Mouse (Mus musculus) midbrain, postnatal 0 days (tissue): ENCODE data around the gene Tenm2. TPM values are rescaled to one million over a fixed set of nuclear protein-coding genes. Genes with fewer than 3 reads are reported as not detected.

Experiments used
- ATAC-seq: fragments of 200-750 bp; cut with Nextera tagmentation; 2 replicates; pipeline ENCODE4 v1.8.0; 2017; ENCODE audit warnings: moderate number of reproducible peaks, mild to moderate bottlenecking, moderate TSS enrichment, moderate library complexity; ENCODE audit not compliant: low FRiP score
- DNase-seq: peaks from one replicate; pipeline ENCODE4 v3.0.0-alpha.2; 2015; ENCODE audit warnings: low spot score
- H3K27ac ChIP-seq: fragments of 300-500 bp; sonication (generic); 2 replicates; pipeline ENCODE4 v1.5.1; 2014; ENCODE audit warnings: low read depth, mild to moderate bottlenecking, low read length, mixed read lengths
- H3K27me3 ChIP-seq: fragments of 300-500 bp; sonication (generic); 2 replicates; pipeline ENCODE4 v1.6.1; 2014; ENCODE audit warnings: low read length, control low read depth, mixed read lengths; ENCODE audit not compliant: insufficient read depth
- H3K36me3 ChIP-seq: fragments of 300-500 bp; sonication (generic); 2 replicates; pipeline ENCODE4 v1.6.1; 2014; ENCODE audit warnings: low read length, control low read depth, mixed read lengths; ENCODE audit not compliant: insufficient read depth
- H3K4me1 ChIP-seq: fragments of 300-500 bp; sonication (generic); 2 replicates; pipeline ENCODE4 v1.6.1; 2014; ENCODE audit warnings: mild to moderate bottlenecking, control low read depth, antibody characterized with exemption, low read length, mixed read lengths; ENCODE audit not compliant: insufficient read depth
- H3K4me2 ChIP-seq: fragments of 300-500 bp; sonication (generic); 2 replicates; pipeline ENCODE4 v1.6.1; 2014; ENCODE audit warnings: low read depth, mild to moderate bottlenecking, low read length, mixed read lengths; ENCODE audit not compliant: poor library complexity, severe bottlenecking
- H3K4me3 ChIP-seq: fragments of 300-500 bp; sonication (generic); 2 replicates; pipeline ENCODE4 v1.5.1; 2014; ENCODE audit warnings: low read depth, mild to moderate bottlenecking, low read length, moderate library complexity
- H3K9ac ChIP-seq: fragments of 300-500 bp; sonication (generic); replicated peaks from 2 replicates; pipeline ENCODE4 v1.6.1; 2014; ENCODE audit warnings: mild to moderate bottlenecking, low read length, moderate library complexity, mixed read lengths; ENCODE audit not compliant: poor library complexity, severe bottlenecking
- H3K9me3 ChIP-seq: fragments of 300-500 bp; sonication (generic); 2 replicates; pipeline ENCODE4 v1.6.1; 2016; ENCODE audit warnings: low read length, control low read depth
- CTCF ChIP-seq: IDR thresholded peaks from 2 replicates; pipeline ENCODE4 v1.5.1; 2016; ENCODE audit warnings: antibody characterized with exemption, mild to moderate bottlenecking
- WGBS: fragments of 180-500 bp; shearing (Covaris S2); extraction: QIAGEN DNeasy Blood & Tissue Kit; methylation state at CpG from one replicate; pipeline ENCODE4 v1.1.7; 2014; 5-methylcytosine and 5-hydroxymethylcytosine counted together
- polyA plus RNA-seq: library from polyadenylated mRNA; unstranded; fragments of >200 nt; fragmentation: Nextera tagmentation; extraction: Ambion mirVana; gene quantifications from 2 replicates; pipeline ENCODE4 v1.2.1, GENCODE M21; 2015
- total RNA-seq: library from RNA; depleted of rRNA; stranded (reverse); fragments of >200 nt; gene quantifications from 2 replicates; pipeline ENCODE4 v1.2.3, GENCODE M21; 2014

Gene Tenm2
- total and polyA plus RNA-seq, 2 experiments from 2014 or later, result 62.6 to 138 TPM

DNA sequence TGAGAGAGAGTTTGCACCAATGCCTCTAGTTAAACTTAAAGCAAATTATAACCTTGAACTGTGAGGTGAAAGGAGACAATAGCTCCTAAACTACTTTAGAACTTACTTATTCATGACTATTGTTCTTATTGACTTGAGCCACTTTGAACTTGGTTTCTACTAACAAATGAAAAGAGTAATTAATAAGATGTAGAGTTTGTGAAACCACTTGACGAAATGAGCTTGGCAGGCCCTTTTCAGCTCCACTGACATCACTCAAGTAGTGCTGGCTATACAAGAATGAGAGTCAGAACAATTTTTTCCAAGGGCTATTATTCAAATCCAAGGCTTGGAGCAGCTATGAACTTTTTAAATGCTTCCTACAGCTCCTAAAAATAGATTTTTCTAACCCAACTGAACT, 643.3 kb downstream of the Tenm2 start:
- Histone ChIP-seq H3K4me3 (no peak overlapping the region), H3K36me3 (no peaks in the 10 kb centered on the region), H3K27me3 (no peaks in the 10 kb centered on the region), H3K4me1 (peaks cover 4% of the 10 kb centered on the region; the same call in 1 of the 2 replicates), H3K9ac (no peak overlapping the region), H3K4me2 (no peak overlapping the region), H3K9me3 (no peaks in the 10 kb centered on the region), H3K27ac (no peak overlapping the region)
- no peak for TF ChIP-seq CTCF
- 40% methylated on average over 1 of the region's 1 CpGs for WGBS
- ATAC-seq (no peak), DNase-seq (no peak)

DNA sequence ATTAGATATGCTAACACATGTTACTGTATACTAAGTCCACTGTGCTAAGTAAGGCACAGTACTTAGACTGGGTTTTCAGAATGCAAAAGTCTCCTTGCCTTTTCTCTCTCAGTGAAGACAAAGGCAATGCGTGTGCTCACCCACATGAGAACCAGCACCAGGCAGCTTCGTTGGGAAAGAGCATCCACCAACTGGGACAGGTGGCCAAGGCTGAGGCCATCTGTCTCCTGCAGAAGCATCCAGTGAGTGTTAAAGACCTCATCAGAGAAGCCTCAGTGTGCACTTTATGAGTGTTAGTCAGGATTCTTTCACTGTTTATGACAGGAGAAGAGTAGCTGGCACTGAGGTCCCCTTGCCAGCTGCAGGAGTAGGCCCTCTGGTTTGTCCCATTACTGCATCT, 669.6 kb downstream of the Tenm2 start:
- TF ChIP-seq CTCF, result no peak
- Histone ChIP-seq H3K9me3 (no peaks in the 10 kb centered on the region), H3K27me3 (no peaks in the 10 kb centered on the region), H3K4me3 (no peak overlapping the region), H3K4me2 (no peak overlapping the region), H3K36me3 (no peaks in the 10 kb centered on the region), H3K9ac (no peak overlapping the region), H3K4me1 (no peaks in the 10 kb centered on the region), H3K27ac (no peak overlapping the region; the same call in 1 of the 2 replicates)
- 72% methylated on average over 2 of the region's 2 CpGs for WGBS
- ATAC-seq (no peak), DNase-seq (peak; percentile 49)

- DNase-seq (no peak), ATAC-seq (no peak)
- Histone ChIP-seq H3K27me3 (no peaks in the 10 kb centered on the region), H3K9me3 (no peaks in the 10 kb centered on the region), H3K36me3 (no peaks in the 10 kb centered on the region), H3K4me3 (no peak overlapping the region), H3K4me2 (no peak overlapping the region), H3K27ac (no peak overlapping the region), H3K4me1 (no peaks in the 10 kb centered on the region), H3K9ac (no peak overlapping the region)
- WGBS, result 67% methylated on average over 3 of the region's 3 CpGs
- TF ChIP-seq CTCF, result no peak
Observed at GRCm38 (mm10) chr11:36562851-36563250, 672.9 kb downstream of the Tenm2 start.

DNA sequence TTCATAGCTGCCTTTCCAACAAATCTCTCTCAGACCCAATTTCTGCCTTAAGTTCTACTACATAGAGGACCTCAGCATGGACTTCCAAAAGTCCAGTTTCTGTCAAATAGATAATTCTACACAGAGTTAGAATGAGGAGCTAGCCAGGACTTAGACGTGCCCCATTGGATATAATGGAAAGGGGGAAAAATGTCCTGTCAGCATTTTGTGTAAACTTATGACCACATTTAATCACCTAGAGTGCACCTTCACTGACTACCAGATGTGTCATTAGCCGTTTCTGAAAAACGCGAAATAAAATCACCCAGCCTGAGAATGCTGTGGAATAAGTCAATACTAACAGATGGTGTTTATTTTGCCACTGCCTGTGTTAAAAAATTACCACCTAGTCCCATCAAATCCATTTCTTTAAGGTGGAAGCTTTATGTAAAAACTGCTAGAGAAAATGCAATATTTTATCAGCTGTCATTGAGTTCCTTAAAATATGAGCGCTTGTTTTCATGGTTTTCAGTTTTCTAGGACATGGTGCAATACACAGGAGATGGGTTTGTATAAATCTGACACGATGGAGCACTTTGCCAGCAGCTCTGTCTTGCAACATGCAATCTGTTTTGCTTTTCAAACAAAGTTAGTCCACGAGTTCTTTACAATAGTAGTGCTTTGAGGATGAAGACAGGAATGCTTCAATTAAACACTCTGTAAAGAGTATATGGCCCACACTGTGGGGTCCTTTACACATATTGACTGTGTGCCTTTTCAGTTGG, 674.8 kb downstream of the Tenm2 start:
- ATAC-seq (no peak), DNase-seq (no peak)
- no peaks in the 10 kb centered on the region for H3K36me3 ChIP-seq
- H3K4me1 ChIP-seq, result no peaks in the 10 kb centered on the region
- no peak overlapping the region for H3K27ac ChIP-seq
- H3K4me2 ChIP-seq, result no peak overlapping the region
- no peak overlapping the region for H3K9ac ChIP-seq
- no peaks in the 10 kb centered on the region for H3K27me3 ChIP-seq
- H3K4me3 ChIP-seq, result no peak overlapping the region
- 76% methylated on average over 7 of the region's 7 CpGs for WGBS
- H3K9me3 ChIP-seq, result no peaks in the 10 kb centered on the region
- TF ChIP-seq CTCF, result no peak

DNA sequence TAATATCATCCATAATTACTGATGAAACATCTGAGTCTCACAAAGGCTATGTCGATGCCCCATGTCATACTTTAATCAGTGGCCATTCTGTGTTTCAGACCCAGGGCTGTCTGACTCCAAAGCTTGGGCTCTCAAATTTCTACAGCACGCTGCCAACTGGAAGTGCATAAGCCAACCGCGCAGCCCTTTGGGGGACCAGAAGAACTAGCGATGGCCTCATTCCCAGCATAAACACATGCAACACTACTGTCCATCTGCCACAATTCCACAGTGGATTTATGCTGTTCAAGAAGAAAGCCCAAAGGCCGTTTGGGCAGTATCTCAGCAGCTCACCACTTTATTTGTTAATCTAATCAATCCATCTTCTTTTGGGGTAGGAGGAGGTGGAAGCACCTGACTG, 678.4 kb downstream of the Tenm2 start:
- H3K36me3 ChIP-seq, result no peaks in the 10 kb centered on the region
- no peak for TF ChIP-seq CTCF
- no peak overlapping the region for H3K27ac ChIP-seq
- H3K9ac ChIP-seq, result no peak overlapping the region
- WGBS, result 85% methylated on average over 6 of the region's 6 CpGs
- no peak for ATAC-seq
- no peaks in the 10 kb centered on the region for H3K27me3 ChIP-seq
- H3K9me3 ChIP-seq, result no peaks in the 10 kb centered on the region
- H3K4me1 ChIP-seq, result no peaks in the 10 kb centered on the region
- no peak overlapping the region for H3K4me2 ChIP-seq
- DNase-seq, result peak; percentile 70
- H3K4me3 ChIP-seq, result no peak overlapping the region

DNA sequence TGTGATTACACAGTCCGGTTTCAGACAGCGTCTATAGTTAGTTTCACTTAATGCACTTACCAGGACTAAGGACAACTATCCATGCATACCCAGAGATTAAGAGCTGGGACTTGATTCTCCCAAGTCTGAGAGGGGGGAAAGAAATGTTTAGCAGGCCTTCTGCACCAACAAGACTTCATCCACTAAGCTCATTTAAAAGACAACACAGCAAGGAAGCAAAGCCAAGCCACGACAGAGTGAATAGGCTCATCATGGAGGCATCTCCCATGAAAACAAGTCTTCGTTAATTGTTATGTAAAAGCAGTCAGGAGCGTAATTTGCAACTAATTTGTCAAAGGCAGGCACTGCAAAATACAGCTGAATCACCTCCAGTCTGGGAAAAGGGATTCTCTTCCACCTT, 682.5 kb downstream of the Tenm2 start:
- Histone ChIP-seq H3K9ac (no peak overlapping the region), H3K4me1 (no peaks in the 10 kb centered on the region), H3K9me3 (no peaks in the 10 kb centered on the region), H3K36me3 (no peaks in the 10 kb centered on the region), H3K27me3 (no peaks in the 10 kb centered on the region), H3K4me3 (no peak overlapping the region), H3K4me2 (no peak overlapping the region), H3K27ac (no peak overlapping the region)
- DNase-seq, result peak; percentile 22
- no peak for ATAC-seq
- WGBS, result 21% methylated on average over 5 of the region's 5 CpGs
- TF ChIP-seq CTCF, result no peak
